Mouse (Mus musculus) cerebellum, postnatal 36 days (tissue): ENCODE data around the gene Cr2.
"Not testable (repeated sequence)": the region's sequence is repeated elsewhere in the genome, so short reads cannot be mapped to it uniquely, and the experiment has no call there.

Experiments
- DNase-seq, 2 experiments: peaks; one replicate each; pipeline ENCODE4 v3.0.0; 2021 to 2022; ENCODE audit warnings: mixed read lengths in 2 of 2

The Cr2 gene

DNA sequence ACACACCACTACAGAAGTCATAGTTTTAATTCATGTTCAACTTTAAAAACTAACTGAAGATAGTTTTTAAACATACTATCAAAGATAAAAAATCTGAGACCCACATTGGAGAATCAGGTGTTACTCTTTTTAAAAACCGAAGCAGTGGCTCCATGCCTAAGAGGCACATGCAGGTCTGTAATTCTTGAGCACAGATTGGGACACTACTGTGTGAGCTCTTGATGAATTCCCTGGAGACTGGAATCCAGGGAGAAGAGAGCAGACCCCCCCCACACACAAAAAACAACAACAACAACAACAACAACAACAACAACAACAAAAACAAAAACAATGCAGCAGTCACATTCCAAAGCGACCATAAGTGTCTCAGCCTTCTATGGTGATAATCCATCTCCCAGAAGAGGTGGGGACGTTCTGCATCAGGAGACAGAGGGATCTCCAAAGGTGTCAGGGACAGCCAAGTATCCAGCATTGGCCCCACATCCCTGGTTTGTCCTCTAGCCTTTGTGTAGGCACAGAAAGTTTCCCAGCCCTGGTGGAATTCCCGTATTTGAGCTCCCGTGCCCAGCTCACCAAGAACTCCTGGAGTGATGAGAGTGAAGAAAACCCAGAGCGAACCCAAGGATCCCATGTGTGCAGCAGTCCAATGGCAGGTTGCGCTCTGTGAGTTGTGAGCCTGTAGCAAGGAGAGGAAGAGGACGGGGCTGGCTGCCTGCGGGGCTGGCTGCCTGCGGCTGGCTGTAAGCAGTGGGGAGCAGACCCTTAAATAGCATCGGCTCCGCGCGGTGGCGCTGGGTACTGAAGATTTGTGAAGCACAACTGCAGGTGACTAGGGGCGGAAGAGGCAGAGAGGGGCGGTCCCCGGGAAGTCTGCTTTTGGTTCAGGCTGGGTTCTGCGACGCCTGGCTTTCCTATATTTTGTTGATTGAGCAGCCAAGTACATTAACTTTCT, at the start of gene Cr2:
Cr2 (minus strand) TSS at position 737 of the 952 bp plus-strand sequence.
- peak; percentile 5 to 7 for DNase-seq

DNA sequence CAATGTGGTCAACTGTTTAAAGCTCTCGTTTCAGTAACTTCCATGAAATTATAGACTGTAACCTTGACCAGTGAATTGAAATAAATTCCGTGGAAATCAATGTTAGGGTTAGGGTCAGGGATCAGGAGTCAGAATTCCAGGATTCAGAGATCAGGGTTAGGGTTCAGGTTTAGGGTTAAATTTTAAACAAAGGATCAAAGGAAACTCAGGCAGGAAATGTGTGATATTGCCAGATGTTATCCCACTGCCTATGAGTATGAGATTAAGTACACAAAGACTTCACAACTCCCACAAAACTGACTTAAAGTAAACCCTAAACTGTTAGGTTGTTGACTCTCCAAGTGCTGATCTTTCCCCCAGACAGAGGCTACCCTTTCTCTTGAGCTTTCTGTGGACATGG, 45.3 kb upstream of the Cr2 start:
- DNase-seq: no peak

DNA sequence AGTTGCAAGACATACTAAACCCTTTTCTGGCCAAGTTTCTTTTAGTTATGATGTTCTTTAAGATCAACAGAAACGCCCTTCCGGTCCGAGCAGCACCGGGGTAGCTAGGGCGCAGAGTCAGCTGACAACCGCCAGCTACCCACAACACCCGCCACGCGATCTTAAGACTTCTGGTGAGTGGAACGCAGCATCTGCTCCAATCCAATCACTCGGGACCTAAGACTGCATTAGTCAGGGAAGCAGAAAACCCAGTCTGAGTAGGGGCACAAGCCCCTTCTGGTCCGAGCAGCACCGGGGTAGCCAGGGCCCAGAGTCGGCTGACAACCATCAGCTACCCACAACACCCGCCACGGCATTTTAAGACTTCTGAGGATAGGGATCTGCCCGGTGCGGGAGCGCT, 36.3 kb upstream of the Cr2 start:
- not testable (repeated sequence) for DNase-seq

DNA sequence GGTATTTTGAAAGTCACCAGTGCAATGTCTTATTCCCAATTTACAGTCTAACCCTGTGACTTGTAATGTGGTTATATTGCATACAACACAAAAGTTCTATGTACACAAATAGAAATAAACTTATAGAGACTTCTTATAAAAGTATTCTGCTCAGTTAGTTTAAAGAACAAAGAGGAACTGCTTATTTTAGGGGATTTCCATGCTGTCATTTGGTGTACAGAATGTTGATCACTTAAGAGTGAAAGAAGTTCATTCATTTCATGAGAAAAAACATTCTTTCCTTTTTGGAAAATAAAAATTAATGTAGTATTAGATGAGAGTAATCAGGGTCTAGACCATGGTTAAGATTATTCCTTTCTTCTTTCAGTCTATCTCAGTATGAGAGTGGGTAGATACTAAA, 8.2 kb upstream of the Cr2 start:
- DNase-seq: no peak

DNA sequence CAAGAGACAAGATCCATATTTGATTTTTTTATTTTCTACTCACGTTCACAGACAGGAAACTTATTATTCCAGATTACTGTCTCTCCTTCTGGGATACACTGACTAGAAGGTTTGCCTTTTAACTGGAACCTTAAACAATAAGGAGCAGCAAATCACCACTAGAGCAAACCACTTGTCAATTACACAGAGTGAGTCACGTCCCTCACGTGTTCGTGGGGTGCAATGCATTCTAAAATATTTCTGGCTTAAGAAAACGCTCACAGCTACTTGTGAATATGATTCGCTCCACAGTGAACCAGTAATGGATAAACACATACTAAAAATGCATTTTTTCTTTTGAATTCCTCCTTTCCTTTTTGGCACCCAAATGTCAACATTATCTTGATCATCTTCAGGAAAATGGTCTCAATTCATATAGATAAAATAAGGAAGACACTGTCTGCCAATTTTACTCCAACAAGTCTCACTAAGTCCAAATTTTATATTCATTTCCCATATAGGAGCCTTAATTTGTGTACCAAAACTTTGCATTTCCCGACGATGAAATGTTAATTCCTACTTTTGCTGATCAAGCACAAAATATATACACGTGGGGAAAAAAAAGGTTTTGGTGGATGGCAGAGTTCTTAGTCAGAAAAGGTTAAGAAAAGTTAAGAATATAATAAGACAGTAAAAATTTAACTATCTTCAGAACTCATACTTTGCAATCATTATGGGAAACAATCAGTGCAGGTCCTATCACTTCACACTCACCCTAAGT, 11.3 kb downstream of the Cr2 start:
- no peak for DNase-seq

DNA sequence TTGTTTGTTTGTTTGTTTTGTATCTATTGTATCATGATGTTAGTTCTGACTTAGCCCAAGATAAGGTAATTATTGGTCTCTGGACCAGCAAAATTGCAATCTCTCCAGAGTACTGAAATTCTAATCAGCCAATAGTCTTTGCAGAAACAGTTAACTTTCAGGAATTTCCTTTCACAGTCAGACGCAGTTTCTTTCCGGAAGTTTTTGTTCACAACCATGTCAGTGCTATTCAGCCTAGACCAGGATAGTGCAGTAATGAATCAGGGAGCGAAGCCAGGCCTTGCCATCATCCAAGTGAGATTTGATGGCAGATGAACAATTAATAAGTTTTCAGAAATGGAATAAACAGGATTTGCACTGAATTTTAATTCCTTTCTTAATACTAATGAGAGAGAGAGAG, 44.4 kb downstream of the Cr2 start:
- DNase-seq: no peak

DNA sequence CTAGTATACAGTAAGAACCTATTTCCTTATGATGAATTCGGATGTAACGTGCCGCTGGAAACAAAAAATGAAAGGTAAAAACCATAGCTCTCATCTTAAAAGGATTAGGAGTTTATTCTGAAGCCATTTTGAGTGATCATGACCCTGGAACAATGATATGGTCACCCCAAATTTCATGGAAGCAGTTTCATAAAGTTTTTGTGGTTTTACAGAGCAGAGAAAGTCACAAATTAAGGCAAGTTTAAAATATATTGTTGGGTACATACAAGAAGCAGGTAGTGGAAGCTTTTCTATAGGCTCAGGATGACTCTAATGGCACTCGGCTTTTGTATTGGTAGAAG, 44.9 kb downstream of the Cr2 start:
- no peak for DNase-seq

DNA sequence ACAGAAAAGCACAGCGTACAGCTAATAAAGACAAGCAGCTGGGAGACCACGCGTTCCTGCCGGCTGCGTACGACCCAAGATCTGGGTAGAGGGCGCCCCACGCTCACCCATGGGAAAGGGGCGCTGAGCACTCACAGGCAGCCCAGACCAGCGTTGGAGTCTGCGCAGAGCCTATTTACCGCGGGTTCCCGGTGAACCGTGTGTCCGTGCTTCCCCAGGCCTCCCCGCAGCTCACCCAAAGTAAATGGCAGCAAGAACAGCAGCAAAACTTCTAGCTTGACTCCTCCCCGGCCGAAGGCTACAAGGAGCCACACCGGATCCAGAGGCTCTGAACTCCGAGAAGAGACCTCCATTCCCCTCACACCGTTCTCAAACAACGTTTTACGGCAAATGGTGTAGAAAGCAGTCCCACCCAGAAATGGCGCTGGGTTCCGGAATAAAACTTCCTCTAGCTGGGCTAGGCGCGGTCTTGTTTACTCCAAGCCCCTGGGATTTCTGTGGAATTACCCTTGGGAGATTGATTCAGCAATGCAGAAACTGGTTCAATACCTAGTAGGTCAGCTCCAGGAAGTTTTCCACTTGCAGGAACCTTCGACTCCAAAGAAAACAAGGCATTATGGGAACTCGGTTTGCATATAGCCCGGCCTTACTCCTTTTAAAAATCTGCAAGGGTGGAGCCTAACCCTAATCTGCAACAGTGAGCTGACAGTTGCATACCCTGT, 45.4 kb downstream of the Cr2 start, which contains the start of gene Cr1l:
Cr1l (minus strand) TSS at position 634 of the 722 bp plus-strand sequence.
- peak; percentile 81 for DNase-seq

DNA sequence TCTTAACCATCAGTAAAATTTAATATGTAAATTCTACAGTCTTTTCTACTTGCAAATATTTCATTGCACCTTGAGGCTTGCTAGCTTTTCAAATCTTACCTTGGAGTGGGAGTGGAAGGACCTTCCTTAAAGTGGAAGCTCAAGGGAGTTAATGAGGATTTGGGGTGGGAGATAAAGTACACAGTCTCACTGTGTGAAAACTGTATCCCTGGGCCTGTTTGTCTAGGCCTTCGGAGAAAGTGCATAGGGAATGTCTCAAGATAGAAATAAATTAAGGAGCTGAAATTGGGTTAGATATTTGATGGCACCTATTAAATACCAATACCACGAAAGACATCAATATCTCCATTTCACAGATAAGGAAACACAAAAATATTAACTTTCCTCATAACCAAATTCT, 46.0 kb downstream of the Cr2 start:
- no peak for DNase-seq

DNA sequence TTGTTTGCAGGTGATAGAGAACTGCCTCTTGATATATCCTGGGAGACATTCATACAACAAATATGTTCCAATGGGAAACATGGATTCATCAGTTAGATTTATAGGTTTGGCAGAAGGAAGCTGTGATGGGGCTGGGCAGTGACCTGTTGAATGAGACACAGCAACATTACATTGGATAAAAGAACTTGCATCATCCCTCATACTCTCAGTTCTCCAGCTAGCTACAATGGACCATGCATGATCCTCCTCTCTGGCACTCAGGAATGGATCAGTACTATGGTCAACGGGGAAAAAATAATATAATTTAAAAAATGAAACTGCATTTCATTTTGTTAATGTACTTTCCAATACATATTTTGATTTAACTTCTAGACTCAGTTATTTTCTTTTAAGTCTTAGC, 46.6 kb downstream of the Cr2 start:
- no peak for DNase-seq

DNA sequence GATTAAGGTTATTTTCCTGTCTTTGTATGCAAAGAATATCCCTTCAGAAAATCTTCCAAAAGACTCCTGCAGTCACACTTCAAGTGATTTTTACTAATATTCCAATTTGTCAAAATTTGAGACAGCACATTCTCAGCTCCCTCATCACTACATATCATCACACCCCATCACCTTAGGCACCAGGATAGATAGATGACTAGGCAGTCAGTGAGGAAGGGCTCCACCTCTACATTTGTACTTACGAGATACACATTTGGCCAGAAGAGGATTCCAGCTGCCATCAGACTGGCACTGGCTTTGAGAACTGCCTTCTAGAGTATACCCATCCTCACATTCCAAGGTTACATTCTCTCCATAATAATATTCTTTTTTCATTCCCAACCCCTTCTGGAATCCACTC, 62.1 kb downstream of the Cr2 start:
- DNase-seq: no peak

DNA sequence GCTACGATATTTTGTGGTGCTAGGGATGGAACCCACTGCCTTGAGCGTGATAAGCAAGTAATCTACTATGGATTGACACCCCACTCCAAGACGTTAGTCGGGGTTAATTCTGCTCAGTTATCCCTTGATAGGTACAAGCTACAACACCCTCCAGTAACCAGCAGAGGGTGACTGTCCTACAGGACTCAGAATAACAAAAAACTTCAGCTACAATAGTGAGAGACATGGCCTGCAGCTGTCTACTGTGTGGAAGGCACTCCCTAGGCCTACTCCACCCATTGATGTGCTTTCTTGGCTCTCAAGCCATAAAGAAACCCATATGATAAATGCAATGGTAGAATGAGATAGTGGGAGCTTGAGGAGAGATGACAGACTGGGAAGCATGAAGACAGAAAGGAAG, 62.9 kb downstream of the Cr2 start:
- no peak for DNase-seq

DNA sequence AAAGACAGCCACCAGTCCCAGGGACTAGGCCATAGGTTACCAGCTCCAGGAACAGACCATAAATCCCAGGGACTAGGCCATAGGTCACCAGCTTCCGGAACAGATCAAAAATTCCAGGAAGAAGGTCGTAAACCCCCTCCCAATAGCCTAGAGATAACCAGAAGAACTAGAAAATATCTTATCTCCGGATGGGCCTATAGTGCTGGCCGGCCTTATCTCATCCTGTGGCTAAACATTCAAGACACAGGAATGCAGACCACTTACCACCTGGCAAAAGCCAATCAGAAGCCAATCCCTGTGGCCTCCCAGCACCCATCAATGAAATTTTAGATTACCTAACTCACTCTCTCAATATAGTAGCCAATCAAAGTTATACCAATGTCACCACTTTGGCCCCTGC, 75.8 kb downstream of the Cr2 start:
- no peak for DNase-seq

DNA sequence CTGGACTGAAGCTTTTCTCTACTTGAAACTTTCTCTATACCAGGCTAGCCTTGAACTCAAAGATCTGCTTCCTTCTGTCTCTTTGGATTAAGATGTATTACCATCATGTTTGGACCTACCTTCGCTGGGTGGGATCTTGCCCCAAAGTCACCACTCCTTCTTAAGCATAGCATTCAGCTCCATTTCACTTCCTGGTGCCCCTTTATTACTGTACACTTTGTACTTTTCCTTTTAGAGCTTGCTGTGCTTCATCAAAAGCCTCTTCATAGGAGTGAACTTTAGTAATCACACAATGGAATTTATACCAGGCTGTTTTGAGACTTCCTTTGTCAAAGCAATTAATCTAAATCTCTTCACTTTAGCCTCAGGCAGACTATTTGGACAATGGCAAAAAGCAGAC, 78.5 kb downstream of the Cr2 start:
- no peak for DNase-seq

DNA sequence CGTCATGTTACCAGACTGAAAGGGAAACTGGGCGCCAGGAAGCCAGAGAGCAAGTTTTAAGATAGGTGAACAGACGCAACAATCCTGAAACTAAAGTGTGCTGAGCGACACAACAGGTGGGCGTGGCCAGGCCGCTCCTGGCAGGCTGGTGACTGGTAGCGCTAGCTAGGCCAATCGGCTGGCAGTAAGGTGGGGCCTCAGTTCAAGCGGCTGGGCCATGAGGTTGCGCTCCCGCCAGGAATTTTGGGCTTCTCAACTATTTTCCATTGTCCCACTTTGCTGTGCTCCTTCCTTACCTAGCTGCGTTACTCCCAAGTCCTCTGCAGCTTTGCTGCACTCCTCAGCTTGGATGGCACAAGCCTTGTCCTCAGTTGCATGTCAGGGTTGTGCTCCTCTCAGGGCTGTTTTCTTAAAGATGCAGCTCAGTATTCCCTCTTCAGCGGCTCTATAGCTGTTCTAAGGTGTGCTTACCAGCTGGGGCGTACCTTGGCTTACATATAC, 84.2 kb downstream of the Cr2 start, which contains the start of gene Cd46:
Cd46 (minus strand) TSS at position 30 of the 501 bp plus-strand sequence.
- peak; percentile 13 to 19 for DNase-seq

DNA sequence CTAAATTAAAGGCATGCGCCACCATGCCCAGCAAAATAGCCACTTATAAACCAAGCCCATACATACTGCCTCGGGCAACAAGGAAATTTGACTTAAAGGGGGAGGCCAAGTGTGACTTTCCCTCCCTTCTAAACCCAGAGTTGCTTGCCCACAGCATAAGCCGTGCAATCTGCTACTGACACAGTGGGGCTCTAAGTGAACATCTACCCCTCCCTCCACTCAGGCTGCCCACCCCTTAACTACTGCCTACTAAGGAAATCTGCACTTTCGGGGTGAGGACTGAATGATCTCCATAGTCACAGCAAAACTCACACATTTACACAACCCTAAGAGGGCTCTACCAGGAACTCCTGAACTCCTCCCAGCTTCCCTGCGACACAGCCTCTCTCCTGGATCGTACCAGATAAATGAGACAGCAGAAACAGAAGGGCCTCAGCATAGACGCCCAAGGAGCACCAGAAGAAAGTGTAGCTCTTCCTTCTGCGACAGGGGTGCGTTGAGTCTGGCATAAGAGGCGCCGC, 84.8 kb downstream of the Cr2 start:
- no peak for DNase-seq
